Mouse (Mus musculus): ENCODE measurements around the gene Sdhd. TPM values are rescaled to one million over a fixed set of nuclear protein-coding genes. Genes with fewer than 3 reads are reported as not detected.

The Sdhd gene
- polyA plus RNA-seq, 1 experiment = 210 TPM

- Histone ChIP-seq H3K4me3 (ENCODE audit: control insufficient read depth, insufficient read depth, low read length) (no peak overlapping the region), H3K27me3 (ENCODE audit: control insufficient read depth, insufficient read depth, low read length) (no peaks in the 10 kb centered on the region), H3K36me3 (ENCODE audit: control insufficient read depth, insufficient read depth, low read length) (peaks cover 21% of the 10 kb centered on the region), H3K4me1 (replicated peaks; ENCODE audit: control insufficient read depth, insufficient read depth, low read length) (peaks cover 3% of the 10 kb centered on the region), H3K27ac (ENCODE audit: control insufficient read depth, insufficient read depth, low read length) (no peak overlapping the region)
- DNase-seq = no peak
- 71% methylated on average over 9 of the region's 9 CpGs for WGBS
- TF ChIP-seq CTCF (IDR thresholded peaks at IDR 0.05; ENCODE audit: borderline replicate concordance, control insufficient read depth, extremely low read depth, insufficient read depth, low read length, poor library complexity) = no peak
- TF ChIP-seq POLR2A (IDR thresholded peaks at IDR 0.05; ENCODE audit: control insufficient read depth, extremely low read depth, insufficient read depth, low read length, poor library complexity) = no peak
These were observed 14.2 kb upstream of the Sdhd start for GRCm38 (mm10) chr9:50617794-50618330.

GRCm38 (mm10) chr9:50616766-50617603 lies 13.4 kb upstream of the Sdhd start, which contains the start of the genes Pih1d2 and Nkapd1:
Pih1d2 (plus strand) TSS chr9:50617321.
Nkapd1 (minus strand) TSS chr9:50617464.
- under 1% methylated on average over 80 of the region's 81 CpGs for WGBS
- DNase-seq = peak; percentile 83
- TF ChIP-seq POLR2A (IDR thresholded peaks at IDR 0.05; ENCODE audit: control insufficient read depth, extremely low read depth, insufficient read depth, low read length, poor library complexity) (peak; percentile 54; the same call in 1 of the 2 replicates), CTCF (IDR thresholded peaks at IDR 0.05; ENCODE audit: borderline replicate concordance, control insufficient read depth, extremely low read depth, insufficient read depth, low read length, poor library complexity) (no peak)

GRCm38 (mm10) chr9:50616161-50616560 lies 12.5 kb upstream of the Sdhd start:
- Histone ChIP-seq H3K4me1 (replicated peaks; ENCODE audit: control insufficient read depth, insufficient read depth, low read length) (peaks cover 3% of the 10 kb centered on the region), H3K27me3 (ENCODE audit: control insufficient read depth, insufficient read depth, low read length) (no peaks in the 10 kb centered on the region), H3K4me3 (ENCODE audit: control insufficient read depth, insufficient read depth, low read length) (peak overlapping the region; percentile 75), H3K27ac (ENCODE audit: control insufficient read depth, insufficient read depth, low read length) (peak overlapping the region; percentile 22; the same call in 1 of the 2 replicates), H3K36me3 (ENCODE audit: control insufficient read depth, insufficient read depth, low read length) (peaks cover 29% of the 10 kb centered on the region)
- 39% methylated on average over 11 of the region's 11 CpGs for WGBS
- no peak for DNase-seq
- TF ChIP-seq CTCF (IDR thresholded peaks at IDR 0.05; ENCODE audit: borderline replicate concordance, control insufficient read depth, extremely low read depth, insufficient read depth, low read length, poor library complexity) = no peak
- TF ChIP-seq POLR2A (IDR thresholded peaks at IDR 0.05; ENCODE audit: control insufficient read depth, extremely low read depth, insufficient read depth, low read length, poor library complexity) = no peak

More at GRCm38 (mm10) chr9:50616766-50617603, 13.4 kb upstream of the Sdhd start, which contains the start of the genes Pih1d2 and Nkapd1:
- Histone ChIP-seq H3K4me1 (replicated peaks; ENCODE audit: control insufficient read depth, insufficient read depth, low read length) (peaks cover 3% of the 10 kb centered on the region), H3K36me3 (ENCODE audit: control insufficient read depth, insufficient read depth, low read length) (peaks cover 22% of the 10 kb centered on the region), H3K27ac (ENCODE audit: control insufficient read depth, insufficient read depth, low read length) (peak within 1 kb of the TSS; percentile 46), H3K27me3 (ENCODE audit: control insufficient read depth, insufficient read depth, low read length) (no peaks in the 10 kb centered on the region), H3K4me3 (ENCODE audit: control insufficient read depth, insufficient read depth, low read length) (peak within 1 kb of the TSS; percentile 75)

GRCm38 (mm10) chr9:50612115-50612514 lies 8.5 kb upstream of the Sdhd start:
- WGBS = 95% methylated on average over 4 of the region's 4 CpGs
- TF ChIP-seq POLR2A (IDR thresholded peaks at IDR 0.05; ENCODE audit: control insufficient read depth, extremely low read depth, insufficient read depth, low read length, poor library complexity) = no peak
- TF ChIP-seq CTCF (IDR thresholded peaks at IDR 0.05; ENCODE audit: borderline replicate concordance, control insufficient read depth, extremely low read depth, insufficient read depth, low read length, poor library complexity) = no peak
- no peak for DNase-seq
- Histone ChIP-seq H3K4me1 (replicated peaks; ENCODE audit: control insufficient read depth, insufficient read depth, low read length) (peaks cover 3% of the 10 kb centered on the region), H3K27ac (ENCODE audit: control insufficient read depth, insufficient read depth, low read length) (no peak overlapping the region), H3K4me3 (ENCODE audit: control insufficient read depth, insufficient read depth, low read length) (no peak overlapping the region), H3K36me3 (ENCODE audit: control insufficient read depth, insufficient read depth, low read length) (peaks cover 52% of the 10 kb centered on the region), H3K27me3 (ENCODE audit: control insufficient read depth, insufficient read depth, low read length) (no peaks in the 10 kb centered on the region)

GRCm38 (mm10) chr9:50604338-50604737 lies 726 bp upstream of the Sdhd start:
- Histone ChIP-seq H3K27ac (ENCODE audit: control insufficient read depth, insufficient read depth, low read length) (no peak overlapping the region), H3K36me3 (ENCODE audit: control insufficient read depth, insufficient read depth, low read length) (peaks cover 21% of the 10 kb centered on the region), H3K4me3 (ENCODE audit: control insufficient read depth, insufficient read depth, low read length) (peak overlapping the region; percentile 82), H3K4me1 (replicated peaks; ENCODE audit: control insufficient read depth, insufficient read depth, low read length) (peaks cover 15% of the 10 kb centered on the region), H3K27me3 (ENCODE audit: control insufficient read depth, insufficient read depth, low read length) (no peaks in the 10 kb centered on the region)
- no peak for DNase-seq
- TF ChIP-seq CTCF (IDR thresholded peaks at IDR 0.05; ENCODE audit: borderline replicate concordance, control insufficient read depth, extremely low read depth, insufficient read depth, low read length, poor library complexity) (no peak), POLR2A (IDR thresholded peaks at IDR 0.05; ENCODE audit: control insufficient read depth, extremely low read depth, insufficient read depth, low read length, poor library complexity) (no peak)
- WGBS = under 1% methylated on average over 6 of the region's 6 CpGs

GRCm38 (mm10) chr9:50603998-50604324 lies 349 bp upstream of the Sdhd start:
- no peak for DNase-seq
- H3K4me3 ChIP-seq (ENCODE audit: control insufficient read depth, insufficient read depth, low read length) = peak overlapping the region; percentile 82
- WGBS = under 1% methylated on average over 24 of the region's 24 CpGs
- H3K4me1 ChIP-seq (replicated peaks; ENCODE audit: control insufficient read depth, insufficient read depth, low read length) = peaks cover 15% of the 10 kb centered on the region
- H3K27ac ChIP-seq (ENCODE audit: control insufficient read depth, insufficient read depth, low read length) = no peak overlapping the region
- peak; percentile 14 for TF ChIP-seq CTCF (IDR thresholded peaks at IDR 0.05; ENCODE audit: borderline replicate concordance, control insufficient read depth, extremely low read depth, insufficient read depth, low read length, poor library complexity)
- no peak for TF ChIP-seq POLR2A (IDR thresholded peaks at IDR 0.05; ENCODE audit: control insufficient read depth, extremely low read depth, insufficient read depth, low read length, poor library complexity)
- peaks cover 22% of the 10 kb centered on the region for H3K36me3 ChIP-seq (ENCODE audit: control insufficient read depth, insufficient read depth, low read length)
- no peaks in the 10 kb centered on the region for H3K27me3 ChIP-seq (ENCODE audit: control insufficient read depth, insufficient read depth, low read length)
